Comparison of ENCODE assay signal across 10 mouse cellular contexts in the genomic region with DNA sequence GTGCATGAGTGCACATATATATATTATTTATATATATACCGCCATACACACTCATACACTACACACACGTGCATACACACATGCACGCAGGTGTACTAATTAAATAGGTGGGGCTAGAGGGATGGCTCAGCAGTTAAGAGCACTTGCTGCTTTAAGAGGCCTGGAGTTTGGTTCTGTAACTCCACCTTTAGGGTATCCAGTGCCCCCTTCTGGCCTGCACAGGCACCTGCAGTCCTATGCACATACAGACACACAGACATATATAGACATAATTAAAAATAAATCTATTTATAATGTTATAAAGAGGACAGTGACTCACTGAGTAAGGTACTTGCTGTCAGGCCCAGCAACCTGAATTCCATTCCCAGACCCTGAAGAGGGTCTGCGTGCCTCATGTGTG. TPM values are rescaled to one million over a fixed set of nuclear protein-coding genes. Genes with fewer than 3 reads are reported as not detected.
DNase-seq lines count a peak whose midpoint lies in the region; ATAC-seq and TF ChIP-seq lines count a peak whose summit lies in the region.
"Had no signal": no experiment of that assay in that cellular context is flagged by ENCODE, and none has a peak within 500 bp of the region (broad histone marks: within the 10 kb centered on the region; RNA-seq: fewer than 3 reads in every experiment).

No protein-coding gene starts in this region.

- peak; percentile 11 to 54 for DNase-seq in adrenal gland, postnatal 36 days
- DNase-seq in adrenal gland, postnatal 25 days = no peak
- DNase-seq in layer of hippocampus, adult 2 months (ENCODE audit: low spot score in 2 of 2) = no peak
- no peak for DNase-seq in layer of hippocampus, postnatal 14 days (ENCODE audit: low spot score in 2 of 2)
- no peak for DNase-seq in brain, embryonic 14.5 days (ENCODE audit: low read depth)
- no peak for DNase-seq in stomach, postnatal 0 days (ENCODE audit: low spot score)
- DNase-seq in MN1 (ENCODE audit: low spot score) = no peak
- no peak for DNase-seq in yolk sac, embryonic 10.5 days (ENCODE audit: low spot score)

- no peak overlapping the region for H3K27ac ChIP-seq in layer of hippocampus, adult 2 months
- no peak overlapping the region for H3K27ac ChIP-seq in stomach, postnatal 0 days (replicated peaks)
- H3K27ac ChIP-seq: forebrain, embryonic 12.5 days; neural tube, embryonic 12.5 days had no signal

- H3K36me3 ChIP-seq in stomach, postnatal 0 days (ENCODE audit: control insufficient read depth, insufficient read depth, low read length) = no peaks in the 10 kb centered on the region; the same call in 1 of the 2 replicates
- H3K36me3 ChIP-seq: forebrain, embryonic 12.5 days had no signal

- no peak overlapping the region for H3K4me2 ChIP-seq in stomach, postnatal 0 days (replicated peaks; ENCODE audit: low read depth)
- H3K4me2 ChIP-seq: forebrain, embryonic 12.5 days; neural tube, embryonic 12.5 days had no signal

- H3K4me3 ChIP-seq in layer of hippocampus, adult 2 months = no peak overlapping the region
- H3K4me3 ChIP-seq in stomach, postnatal 0 days (ENCODE audit: low read depth, low read length) = no peak overlapping the region
- H3K4me3 ChIP-seq: forebrain, embryonic 12.5 days; neural tube, embryonic 12.5 days had no signal

- ATAC-seq in stomach, postnatal 0 days (ENCODE audit: low FRiP score, low TSS enrichment) = peak; percentile 4; the same call in 1 of the 2 replicates

- peak; percentile 75 for TF ChIP-seq CTCF in layer of hippocampus, adult 2 months (conservative IDR thresholded peaks at IDR 0.05)
- peak; percentile 18; the same call in 1 of the 2 replicates for TF ChIP-seq CTCF in brain, embryonic 14.5 days (IDR thresholded peaks at IDR 0.05; ENCODE audit: borderline replicate concordance, extremely low read depth, insufficient read depth, insufficient read length)
- peak; percentile 57 for TF ChIP-seq CTCF in stomach, postnatal 0 days (IDR thresholded peaks at IDR 0.05; ENCODE audit: low read depth)

- no peaks in the 10 kb centered on the region for H3K27me3 ChIP-seq in stomach, postnatal 0 days (ENCODE audit: control insufficient read depth, insufficient read depth, low read length)
- H3K27me3 ChIP-seq: forebrain, embryonic 12.5 days; neural tube, embryonic 12.5 days had no signal

- no peaks in the 10 kb centered on the region for H3K4me1 ChIP-seq in stomach, postnatal 0 days (replicated peaks; ENCODE audit: control insufficient read depth, insufficient read depth)
- H3K4me1 ChIP-seq: forebrain, embryonic 12.5 days; neural tube, embryonic 12.5 days had no signal

- no peak overlapping the region for H3K9ac ChIP-seq in stomach, postnatal 0 days (ENCODE audit: low read length)
- H3K9ac ChIP-seq: forebrain, embryonic 12.5 days; neural tube, embryonic 12.5 days had no signal

- TF ChIP-seq EP300 in stomach, postnatal 0 days (optimal IDR thresholded peaks at IDR 0.05) = no peak

- no peak for TF ChIP-seq POLR2A in brain, embryonic 14.5 days (IDR thresholded peaks at IDR 0.05; ENCODE audit: borderline replicate concordance, extremely low read depth, insufficient read depth, insufficient read length, poor library complexity, severe bottlenecking)

- H3K9me3 ChIP-seq in stomach, postnatal 0 days (ENCODE audit: control insufficient read depth, low read length) = no peaks in the 10 kb centered on the region
- H3K9me3 ChIP-seq: forebrain, embryonic 12.5 days; neural tube, embryonic 12.5 days had no signal

- WGBS in stomach, postnatal 0 days = 93% methylated on average over 4 of the region's 4 CpGs

RNA-seq across cellular contexts. Expression of gene Dop1b, which starts 35.3 kb away (rescaled TPM):
- total RNA-seq in adrenal gland, postnatal 36 days (2021) = 10 to 100 TPM; 16.4 to 16.7 TPM
- total RNA-seq in adrenal gland, postnatal 25 days (2021) = 19.9 and 21.3 TPM in 2 replicates
- total RNA-seq in layer of hippocampus, adult 2 months (2021) = 100 to 1,000 TPM in 1 of 2 experiments, 10 to 100 TPM in 1; 98.8 to 108 TPM
- total RNA-seq in layer of hippocampus, postnatal 14 days (2021) = 100 to 1,000 TPM in 1 of 2 experiments, 10 to 100 TPM in 1; 98.2 to 104 TPM
- polyA plus RNA-seq in brain, embryonic 14.5 days (2012; rRNA removed) = 51.8 and 63.3 TPM in 2 replicates
- polyA plus RNA-seq in stomach, postnatal 0 days (2015; fragmentation: Nextera tagmentation; extraction: Ambion mirVana) = 20.1 and 20.9 TPM in 2 replicates

Comparison
In these comparisons a context has a peak if more than half of its experiments do, and no peak if none do; other contexts are left out.
1. DNase-seq: peak in adrenal gland, postnatal 36 days (2 of 2); none in adrenal gland, postnatal 25 days (single experiment), layer of hippocampus, adult 2 months (0 of 2), layer of hippocampus, postnatal 14 days (0 of 2), brain, embryonic 14.5 days (single experiment), stomach, postnatal 0 days (single experiment), MN1 (single experiment) and yolk sac, embryonic 10.5 days (single experiment).
2. CTCF ChIP-seq: peak in every context shown above with its lines; median percentile 75 in layer of hippocampus, adult 2 months; 57 in stomach, postnatal 0 days; 18 in brain, embryonic 14.5 days.